Mouse (Mus musculus): ENCODE measurements around the gene Fam171a1. TPM values are rescaled to one million over a fixed set of nuclear protein-coding genes. Genes with fewer than 3 reads are reported as not detected.

The Fam171a1 gene
- polyA plus RNA-seq, 1 experiment: 35.7 TPM

DNA sequence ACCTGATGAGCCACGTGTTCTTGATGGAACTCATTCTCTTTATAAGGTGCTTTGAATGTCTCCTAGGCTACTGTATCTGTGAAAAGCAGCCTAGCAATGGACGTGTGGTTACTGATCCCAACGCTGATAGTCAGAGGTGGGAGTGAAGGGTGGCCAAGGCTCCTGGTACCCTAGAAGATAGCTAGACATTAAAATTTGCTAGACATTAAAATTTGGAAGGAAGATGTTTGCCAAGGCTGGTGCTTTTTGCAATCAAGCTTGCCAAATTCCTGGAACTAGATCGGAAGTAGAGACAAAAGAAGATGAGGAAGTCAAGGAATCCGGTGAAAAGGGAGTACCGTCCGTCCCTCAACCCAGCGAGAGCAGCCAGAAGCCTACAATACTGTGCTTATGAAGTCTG, 34.7 kb downstream of the Fam171a1 start:
- 60% methylated on average over 8 of the region's 8 CpGs for WGBS
- Histone ChIP-seq H3K4me1 (ENCODE audit: control insufficient read depth, insufficient read depth, low read length) (peaks cover 15% of the 10 kb centered on the region), H3K4me3 (replicated peaks; ENCODE audit: extremely low read depth, low read depth, low read length) (no peak overlapping the region)
- DNase-seq: no peak
- TF ChIP-seq CTCF (IDR thresholded peaks at IDR 0.05; ENCODE audit: insufficient read depth, low read length) (no peak), POLR2A (IDR thresholded peaks at IDR 0.05; ENCODE audit: borderline replicate concordance, extremely low read depth, low read depth, low read length) (no peak)

GRCm38 (mm10) chr2:3150324-3150723, 36.3 kb downstream of the Fam171a1 start:
- no peak for DNase-seq
- 58% methylated on average over 5 of the region's 5 CpGs for WGBS

DNA sequence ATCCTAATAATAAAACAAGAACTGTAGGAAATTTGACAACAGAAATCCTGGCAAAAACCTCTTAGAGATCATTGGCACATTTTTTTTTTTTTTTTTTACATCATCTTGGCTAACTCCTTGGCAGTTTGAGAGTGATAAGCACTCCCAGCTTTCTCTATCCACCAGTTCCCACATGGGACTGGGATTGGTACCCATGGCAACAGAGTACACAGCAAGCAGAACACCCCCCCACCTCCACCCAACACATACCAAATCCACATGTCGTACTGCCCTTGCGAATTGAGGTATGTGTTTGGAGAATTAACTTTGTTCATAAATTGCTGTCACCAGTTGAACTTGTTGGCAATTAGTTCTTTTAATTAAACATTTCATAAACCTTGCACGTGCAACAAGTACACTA, 37.3 kb downstream of the Fam171a1 start:
- H3K4me1 ChIP-seq (ENCODE audit: control insufficient read depth, insufficient read depth, low read length): peaks cover 18% of the 10 kb centered on the region
- 43% methylated on average over 3 of the region's 3 CpGs for WGBS
- no peak for DNase-seq
- TF ChIP-seq CTCF (IDR thresholded peaks at IDR 0.05; ENCODE audit: insufficient read depth, low read length) (no peak), POLR2A (IDR thresholded peaks at IDR 0.05; ENCODE audit: borderline replicate concordance, extremely low read depth, low read depth, low read length) (no peak)
- H3K4me3 ChIP-seq (replicated peaks; ENCODE audit: extremely low read depth, low read depth, low read length): no peak overlapping the region

More at GRCm38 (mm10) chr2:3150324-3150723, 36.3 kb downstream of the Fam171a1 start:
- Histone ChIP-seq H3K4me3 (replicated peaks; ENCODE audit: extremely low read depth, low read depth, low read length) (no peak overlapping the region), H3K4me1 (ENCODE audit: control insufficient read depth, insufficient read depth, low read length) (peaks cover 16% of the 10 kb centered on the region)
- no peak for TF ChIP-seq POLR2A (IDR thresholded peaks at IDR 0.05; ENCODE audit: borderline replicate concordance, extremely low read depth, low read depth, low read length)
- TF ChIP-seq CTCF (IDR thresholded peaks at IDR 0.05; ENCODE audit: insufficient read depth, low read length): no peak

- 63% methylated on average over 1 of the region's 1 CpGs for WGBS
- no peak for DNase-seq
- H3K4me3 ChIP-seq (replicated peaks; ENCODE audit: extremely low read depth, low read depth, low read length): no peak overlapping the region
- peaks cover 31% of the 10 kb centered on the region for H3K4me1 ChIP-seq (ENCODE audit: control insufficient read depth, insufficient read depth, low read length)
- TF ChIP-seq POLR2A (IDR thresholded peaks at IDR 0.05; ENCODE audit: borderline replicate concordance, extremely low read depth, low read depth, low read length): no peak
- TF ChIP-seq CTCF (IDR thresholded peaks at IDR 0.05; ENCODE audit: insufficient read depth, low read length): no peak
Measured at GRCm38 (mm10) chr2:3154091-3154665, 40.2 kb downstream of the Fam171a1 start.

- no peak overlapping the region for H3K4me3 ChIP-seq (replicated peaks; ENCODE audit: extremely low read depth, low read depth, low read length)
- H3K4me1 ChIP-seq (ENCODE audit: control insufficient read depth, insufficient read depth, low read length): peaks cover 30% of the 10 kb centered on the region
- WGBS: 68% methylated on average over 2 of the region's 2 CpGs
- TF ChIP-seq CTCF (IDR thresholded peaks at IDR 0.05; ENCODE audit: insufficient read depth, low read length): no peak
- TF ChIP-seq POLR2A (IDR thresholded peaks at IDR 0.05; ENCODE audit: borderline replicate concordance, extremely low read depth, low read depth, low read length): no peak
- no peak for DNase-seq
Measured at GRCm38 (mm10) chr2:3154986-3155385, 41.0 kb downstream of the Fam171a1 start.

DNA sequence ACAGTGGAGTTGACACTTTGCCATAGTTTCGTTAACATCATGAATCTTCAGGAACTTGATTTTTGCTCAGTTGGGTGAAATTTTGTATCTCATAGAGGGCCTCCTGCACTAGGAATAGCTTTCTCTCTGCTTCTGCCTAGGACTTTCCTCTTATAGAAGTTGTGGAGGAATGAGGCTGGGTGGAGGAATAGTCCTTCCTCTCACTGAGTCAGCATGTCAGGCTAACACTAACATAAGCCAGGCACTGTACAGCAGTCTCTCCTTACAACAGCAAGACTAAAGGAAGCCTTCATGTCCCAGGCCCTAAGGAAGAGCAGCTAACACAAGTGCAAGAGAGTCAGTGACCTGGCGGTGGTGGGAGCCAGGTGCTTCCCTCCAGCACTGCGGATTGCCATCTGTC, 43.0 kb downstream of the Fam171a1 start:
- no peak for DNase-seq
- 80% methylated on average over 3 of the region's 3 CpGs for WGBS
- H3K4me3 ChIP-seq (replicated peaks; ENCODE audit: extremely low read depth, low read depth, low read length): no peak overlapping the region
- H3K4me1 ChIP-seq (ENCODE audit: control insufficient read depth, insufficient read depth, low read length): peaks cover 24% of the 10 kb centered on the region
- no peak for TF ChIP-seq POLR2A (IDR thresholded peaks at IDR 0.05; ENCODE audit: borderline replicate concordance, extremely low read depth, low read depth, low read length)
- no peak for TF ChIP-seq CTCF (IDR thresholded peaks at IDR 0.05; ENCODE audit: insufficient read depth, low read length)

DNA sequence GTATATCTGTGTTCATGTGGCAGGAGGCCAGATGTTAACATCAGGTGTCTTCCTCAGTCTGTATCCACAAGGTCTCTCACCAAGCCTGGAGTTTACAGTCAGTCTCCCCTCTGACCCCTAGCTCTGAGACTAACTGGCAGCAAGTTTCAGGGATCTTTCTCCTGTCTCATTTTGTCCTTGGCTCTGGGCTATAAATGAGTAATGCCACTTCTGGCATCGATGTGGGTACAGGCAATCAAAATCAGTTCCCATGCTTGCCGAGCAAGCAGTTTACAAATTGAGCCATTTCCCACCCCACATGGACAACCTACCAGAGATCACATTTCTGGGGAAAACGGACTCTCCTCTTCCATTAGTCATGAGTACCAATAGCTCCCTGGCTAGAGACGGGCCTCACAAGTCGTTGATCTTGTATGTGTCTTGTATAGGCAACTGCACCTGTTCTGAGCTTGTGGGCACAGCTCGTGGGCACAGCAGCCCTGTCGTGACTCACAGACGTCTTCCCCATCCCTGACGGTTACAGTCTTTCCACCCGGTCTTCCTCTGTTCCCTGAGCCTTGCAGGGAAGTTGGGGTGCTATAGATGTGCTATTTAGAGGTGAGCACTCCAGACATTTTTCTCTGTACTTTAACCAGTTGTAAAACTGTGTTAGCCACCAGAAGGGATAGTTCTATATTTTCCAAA, 43.8 kb downstream of the Fam171a1 start:
- no peak overlapping the region for H3K4me3 ChIP-seq (replicated peaks; ENCODE audit: extremely low read depth, low read depth, low read length)
- no peak for TF ChIP-seq POLR2A (IDR thresholded peaks at IDR 0.05; ENCODE audit: borderline replicate concordance, extremely low read depth, low read depth, low read length)
- TF ChIP-seq CTCF (IDR thresholded peaks at IDR 0.05; ENCODE audit: insufficient read depth, low read length): no peak
- no peak for DNase-seq
- WGBS: 48% methylated on average over 10 of the region's 10 CpGs
- H3K4me1 ChIP-seq (ENCODE audit: control insufficient read depth, insufficient read depth, low read length): peaks cover 24% of the 10 kb centered on the region

DNA sequence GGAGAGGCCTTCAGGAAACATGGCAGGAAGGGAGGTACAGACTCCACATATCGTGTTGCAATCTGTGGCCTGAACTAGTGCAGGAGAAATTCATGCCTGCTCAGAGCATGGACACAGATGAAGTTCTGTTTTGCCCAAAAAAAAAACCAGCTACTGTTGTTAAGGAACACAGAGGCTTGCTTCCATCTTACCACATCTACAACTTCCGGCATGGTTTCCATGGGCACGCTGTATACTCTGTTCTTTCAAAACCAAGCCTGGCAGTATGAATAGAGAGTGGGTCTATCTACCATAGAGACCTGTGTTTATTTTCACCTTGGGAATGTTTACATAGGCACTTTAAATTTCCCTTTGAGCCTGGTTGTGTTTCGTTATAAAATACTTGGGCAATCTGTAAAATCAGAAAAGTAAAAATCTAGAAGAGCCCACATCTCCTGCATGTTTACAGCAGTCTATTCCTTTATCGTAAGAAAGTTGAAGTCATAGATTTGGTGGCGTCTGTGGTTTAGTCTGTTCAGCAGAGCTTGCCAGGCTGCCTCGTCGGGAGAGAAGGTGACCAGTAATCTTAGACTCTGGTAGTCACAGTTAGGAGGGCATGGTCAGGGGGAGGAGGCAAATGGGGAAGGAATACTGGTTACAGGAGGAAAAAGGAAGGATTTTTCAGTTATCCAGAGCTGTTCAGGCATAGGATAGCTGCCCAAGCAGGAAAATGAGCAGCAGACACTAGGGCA, 44.8 kb downstream of the Fam171a1 start:
- DNase-seq: no peak
- TF ChIP-seq CTCF (IDR thresholded peaks at IDR 0.05; ENCODE audit: insufficient read depth, low read length): no peak
- TF ChIP-seq POLR2A (IDR thresholded peaks at IDR 0.05; ENCODE audit: borderline replicate concordance, extremely low read depth, low read depth, low read length): no peak
- no peak overlapping the region for H3K4me3 ChIP-seq (replicated peaks; ENCODE audit: extremely low read depth, low read depth, low read length)
- peaks cover 21% of the 10 kb centered on the region for H3K4me1 ChIP-seq (ENCODE audit: control insufficient read depth, insufficient read depth, low read length)
- 24% methylated on average over 8 of the region's 8 CpGs for WGBS

GRCm38 (mm10) chr2:3161578-3161977, 47.6 kb downstream of the Fam171a1 start:
- TF ChIP-seq CTCF (IDR thresholded peaks at IDR 0.05; ENCODE audit: insufficient read depth, low read length): no peak
- TF ChIP-seq POLR2A (IDR thresholded peaks at IDR 0.05; ENCODE audit: borderline replicate concordance, extremely low read depth, low read depth, low read length): no peak
- H3K4me1 ChIP-seq (ENCODE audit: control insufficient read depth, insufficient read depth, low read length): peaks cover 19% of the 10 kb centered on the region
- H3K4me3 ChIP-seq (replicated peaks; ENCODE audit: extremely low read depth, low read depth, low read length): no peak overlapping the region
- WGBS: 48% methylated on average over 1 of the region's 1 CpGs
- DNase-seq: no peak
